Mouse (Mus musculus) gastrocnemius, postnatal 10 days (tissue): Measurements from ENCODE around the gene Myo16. TPM values are rescaled to one million over a fixed set of nuclear protein-coding genes. Genes with fewer than 3 reads are reported as not detected.

ENCODE experiments used
- DNase-seq: peaks from one replicate; pipeline ENCODE4 v3.0.0; 2021; ENCODE audit warnings: mixed read lengths
- long read RNA-seq, 2 experiments: library from polyadenylated mRNA; stranded (forward); transcript quantifications; one replicate each; pipeline ENCODE4 v2.0.0; 2021
- total RNA-seq, 2 experiments: library from RNA; stranded (reverse); gene quantifications; 2 replicates each; pipeline ENCODE4 v1.2.3; 2021

The Myo16 gene
- 1 to 10 TPM; 3.9 to 5.3 TPM for total RNA-seq
- long read RNA-seq, experiment 1, partial matches to known transcripts: 0 of 1 reads
- long read RNA-seq, experiment 1, other reads (novel, unspliced or antisense): 1 of 1 reads
- long read RNA-seq, experiment 2, partial matches to known transcripts: 1 of 2 reads
- long read RNA-seq, experiment 2, other reads (novel, unspliced or antisense): 1 of 2 reads

DNA sequence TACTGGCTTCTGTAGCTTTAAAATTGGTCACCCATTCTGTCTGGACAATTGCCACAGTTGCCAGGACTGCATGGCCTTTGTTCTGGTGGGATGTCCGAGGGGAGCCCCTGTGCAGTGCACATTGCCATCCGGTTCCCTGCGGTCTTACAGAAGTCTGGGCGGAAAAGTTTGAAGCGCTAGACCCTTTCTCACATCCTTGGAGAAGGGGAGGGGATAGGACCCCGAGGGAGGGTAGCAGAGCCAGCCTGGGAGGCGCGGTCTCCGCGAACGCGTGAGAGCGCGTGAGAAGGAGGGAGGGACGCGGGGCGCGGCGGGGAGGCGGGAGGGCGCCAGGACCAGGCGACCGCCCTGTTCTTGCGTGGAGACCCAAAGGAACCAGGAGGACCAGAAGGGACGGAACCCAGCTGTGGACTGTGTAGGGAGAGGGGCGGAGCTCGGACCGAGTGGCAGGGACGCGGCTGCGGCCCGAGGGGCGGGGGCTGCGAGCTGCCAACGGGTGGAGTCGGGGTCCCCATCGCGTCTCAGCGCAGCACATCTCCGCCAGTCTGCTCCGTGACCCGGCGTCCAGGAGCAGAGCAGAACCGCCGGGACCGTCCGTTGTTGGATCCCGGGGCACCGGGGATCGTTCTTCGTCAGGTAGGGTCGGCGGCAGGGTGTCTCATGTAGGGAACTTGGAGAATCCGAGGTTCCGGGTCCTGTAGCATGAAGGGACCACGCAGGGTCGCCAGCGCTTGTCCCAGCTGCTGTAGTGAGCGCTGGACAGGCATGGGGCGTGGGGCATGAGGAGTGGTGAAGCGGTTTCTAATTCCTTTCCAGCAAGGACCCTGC, at the start of gene Myo16:
Myo16 (plus strand) TSS at position 301 of the 828 bp plus-strand sequence.
- DNase-seq: peak; percentile 8

GRCm38 (mm10) chr8:10108516-10109271, 45.0 kb upstream of the Myo16 start:
- no peak for DNase-seq

DNA sequence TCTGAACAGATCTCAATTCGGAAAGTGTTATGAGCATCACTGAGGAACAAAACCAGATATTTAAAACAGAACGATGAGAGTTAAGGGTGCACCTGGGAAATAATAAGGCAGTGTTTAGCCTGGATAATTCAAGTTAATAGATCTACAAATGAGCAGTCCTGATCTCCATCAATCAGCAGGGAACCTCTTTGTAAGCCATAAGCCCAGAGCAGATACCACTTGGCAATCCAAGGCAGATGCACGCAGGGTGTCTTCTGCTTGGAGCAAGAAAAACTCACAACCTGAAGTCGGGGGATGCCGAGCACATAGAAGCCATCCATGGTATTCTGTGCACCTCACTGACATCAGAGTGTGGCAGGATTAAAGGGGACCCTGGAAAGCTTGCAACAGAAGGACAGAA, 31.0 kb upstream of the Myo16 start:
- no peak for DNase-seq

GRCm38 (mm10) chr8:10123412-10123811, 30.3 kb upstream of the Myo16 start:
- DNase-seq: no peak

GRCm38 (mm10) chr8:10125684-10126083, 28.0 kb upstream of the Myo16 start:
- DNase-seq: no peak

GRCm38 (mm10) chr8:10130513-10131414, 22.9 kb upstream of the Myo16 start:
- no peak for DNase-seq

GRCm38 (mm10) chr8:10139536-10139935, 14.2 kb upstream of the Myo16 start:
- no peak for DNase-seq

DNA sequence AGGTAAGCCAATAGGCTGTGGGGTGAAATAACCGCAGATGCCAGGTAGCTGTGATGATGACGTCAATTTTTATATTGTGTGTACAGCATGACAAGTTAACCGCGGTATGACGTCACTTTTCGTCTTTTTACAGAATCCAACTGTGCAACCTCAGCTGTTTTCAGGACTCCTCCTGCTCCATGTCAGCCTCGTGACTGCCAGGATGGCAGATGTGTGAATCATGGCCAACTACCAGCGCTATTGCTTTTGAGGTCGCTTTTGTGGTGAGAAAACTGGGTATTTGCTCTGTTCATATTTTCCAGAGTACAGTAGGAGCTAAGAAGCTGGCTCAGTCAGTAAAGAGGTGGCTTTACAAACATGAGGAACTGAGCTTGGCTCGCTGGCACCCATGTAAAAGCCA, 9.8 kb upstream of the Myo16 start:
- no peak for DNase-seq

DNA sequence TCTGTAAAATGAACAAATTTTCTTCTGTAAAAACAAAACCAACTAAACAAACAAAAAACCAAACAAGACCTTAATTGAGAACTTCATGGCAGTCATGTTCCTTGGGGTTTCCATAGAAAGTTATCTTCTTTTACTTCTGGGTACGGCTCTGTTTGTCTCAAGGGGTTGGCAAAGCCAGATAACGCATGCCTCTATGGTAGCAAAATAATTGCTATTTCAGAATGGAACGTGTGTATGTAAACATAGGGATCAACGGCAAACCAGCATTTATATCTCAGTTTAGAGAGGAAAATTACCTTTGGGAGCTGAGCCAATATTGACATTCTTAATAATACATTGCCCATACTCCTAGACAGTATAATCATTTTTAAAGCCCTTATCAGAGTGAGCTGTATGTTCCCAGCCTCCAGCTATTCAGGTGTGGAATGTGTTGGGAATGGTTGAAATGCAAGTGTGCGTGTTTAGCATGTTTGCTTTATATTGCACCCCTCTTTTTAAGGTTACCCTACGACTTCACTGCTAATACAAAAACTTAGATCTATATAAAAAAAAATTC, 1.9 kb upstream of the Myo16 start:
- no peak for DNase-seq

- DNase-seq: no peak
Measured at GRCm38 (mm10) chr8:10154439-10154745, 681 bp downstream of the Myo16 start.

DNA sequence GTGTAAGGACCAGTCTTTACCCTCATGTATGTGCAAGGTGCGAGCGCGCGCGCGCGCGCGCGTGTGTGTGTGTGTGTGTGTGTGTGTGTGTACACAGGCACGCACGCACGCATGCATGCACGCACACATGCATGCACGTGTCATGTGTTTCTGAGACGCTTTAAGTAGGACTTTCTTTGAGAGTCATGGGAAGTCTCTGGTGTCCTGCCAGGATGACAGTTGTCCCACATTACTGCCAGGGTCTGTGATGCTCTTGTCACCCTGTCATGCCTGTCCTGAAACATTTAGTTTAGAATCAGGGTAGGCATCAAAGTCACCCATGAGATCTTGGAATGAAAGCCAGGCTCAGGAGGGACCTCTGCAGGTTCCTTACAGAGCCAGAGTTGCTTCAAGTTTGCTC, 1.4 kb downstream of the Myo16 start:
- no peak for DNase-seq

GRCm38 (mm10) chr8:10161106-10161505, 7.4 kb downstream of the Myo16 start:
- DNase-seq: no peak

DNA sequence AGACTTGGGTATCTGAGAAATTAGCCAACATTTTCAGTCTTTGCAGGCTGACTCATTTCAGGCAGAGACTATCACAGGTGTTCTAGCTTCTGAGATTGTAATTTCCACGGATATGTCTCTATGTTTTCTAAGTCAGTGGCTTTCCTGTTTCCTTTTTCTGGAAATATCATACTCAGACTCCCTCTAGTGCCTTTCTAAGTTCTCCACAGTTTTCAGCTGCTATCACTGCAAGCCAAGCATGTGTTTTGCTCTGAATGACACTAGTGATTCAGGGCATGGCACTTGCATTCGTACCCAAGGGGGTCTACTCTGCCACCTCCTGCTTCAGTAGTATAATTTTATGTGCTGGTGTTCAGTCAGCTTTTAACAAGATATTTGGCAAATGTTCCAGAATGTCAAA, 11.2 kb downstream of the Myo16 start:
- DNase-seq: no peak

DNA sequence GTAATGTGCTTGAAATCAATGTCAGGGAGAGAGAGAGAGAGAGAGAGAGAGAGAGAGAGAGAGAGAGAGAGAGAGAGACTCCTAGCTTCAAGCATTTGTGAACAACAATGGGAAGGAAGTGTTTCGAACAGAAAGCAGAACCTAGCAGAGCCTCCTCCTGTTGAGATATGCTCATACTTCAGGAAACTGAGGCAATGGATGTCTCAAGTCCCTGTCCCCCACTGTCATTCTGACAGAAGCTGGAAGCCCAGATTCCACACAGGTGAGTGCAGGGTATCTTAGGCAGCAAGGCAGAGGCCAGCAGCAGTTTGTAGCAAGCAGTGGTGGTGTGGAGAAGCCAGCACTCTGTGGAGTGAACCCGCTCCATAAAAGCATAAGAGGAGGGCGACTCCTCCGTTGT, 14.6 kb downstream of the Myo16 start:
- no peak for DNase-seq

DNA sequence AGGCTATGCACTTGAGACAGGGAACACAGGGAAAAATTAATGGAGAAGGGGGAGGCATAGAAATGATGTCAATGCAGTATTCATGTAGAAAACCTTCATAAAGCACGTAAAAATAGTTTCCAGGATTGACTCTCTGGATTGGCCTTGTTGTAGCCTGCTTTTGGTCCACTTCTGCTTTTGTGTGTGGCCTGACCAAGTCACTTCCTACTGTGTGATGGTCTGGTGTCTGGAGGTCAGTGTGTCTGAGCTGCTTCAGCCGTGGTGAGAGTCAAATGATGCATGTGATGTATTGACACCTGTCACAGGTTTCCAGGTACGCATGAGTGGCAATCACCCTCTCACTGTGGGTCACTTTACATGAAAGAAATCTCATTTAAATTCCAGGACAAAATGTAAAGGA, 16.2 kb downstream of the Myo16 start:
- no peak for DNase-seq

- DNase-seq: no peak
Measured at GRCm38 (mm10) chr8:10171321-10171720, 17.6 kb downstream of the Myo16 start.

DNA sequence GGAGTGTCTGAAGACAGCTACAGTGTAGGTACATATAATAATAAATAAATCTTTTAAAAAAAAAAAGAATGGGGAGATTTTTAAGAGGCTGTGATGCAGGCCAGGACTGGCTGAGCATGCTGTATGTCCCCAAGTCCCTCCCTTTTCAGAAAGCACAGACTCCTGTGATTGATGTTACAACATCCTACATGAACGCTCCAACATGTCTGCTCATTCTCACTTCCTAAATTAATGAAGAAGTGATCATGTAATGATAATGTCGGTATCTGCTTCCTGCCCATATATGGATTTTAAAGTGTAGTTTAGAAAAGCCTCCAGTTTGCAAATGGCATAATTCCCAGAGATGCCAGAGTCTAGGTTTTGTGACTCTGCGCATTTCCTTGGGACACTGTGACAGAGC, 18.6 kb downstream of the Myo16 start:
- no peak for DNase-seq

- no peak for DNase-seq
Measured at GRCm38 (mm10) chr8:10173033-10173747, 19.5 kb downstream of the Myo16 start.

GRCm38 (mm10) chr8:10174201-10174840, 20.6 kb downstream of the Myo16 start:
- DNase-seq: no peak

DNA sequence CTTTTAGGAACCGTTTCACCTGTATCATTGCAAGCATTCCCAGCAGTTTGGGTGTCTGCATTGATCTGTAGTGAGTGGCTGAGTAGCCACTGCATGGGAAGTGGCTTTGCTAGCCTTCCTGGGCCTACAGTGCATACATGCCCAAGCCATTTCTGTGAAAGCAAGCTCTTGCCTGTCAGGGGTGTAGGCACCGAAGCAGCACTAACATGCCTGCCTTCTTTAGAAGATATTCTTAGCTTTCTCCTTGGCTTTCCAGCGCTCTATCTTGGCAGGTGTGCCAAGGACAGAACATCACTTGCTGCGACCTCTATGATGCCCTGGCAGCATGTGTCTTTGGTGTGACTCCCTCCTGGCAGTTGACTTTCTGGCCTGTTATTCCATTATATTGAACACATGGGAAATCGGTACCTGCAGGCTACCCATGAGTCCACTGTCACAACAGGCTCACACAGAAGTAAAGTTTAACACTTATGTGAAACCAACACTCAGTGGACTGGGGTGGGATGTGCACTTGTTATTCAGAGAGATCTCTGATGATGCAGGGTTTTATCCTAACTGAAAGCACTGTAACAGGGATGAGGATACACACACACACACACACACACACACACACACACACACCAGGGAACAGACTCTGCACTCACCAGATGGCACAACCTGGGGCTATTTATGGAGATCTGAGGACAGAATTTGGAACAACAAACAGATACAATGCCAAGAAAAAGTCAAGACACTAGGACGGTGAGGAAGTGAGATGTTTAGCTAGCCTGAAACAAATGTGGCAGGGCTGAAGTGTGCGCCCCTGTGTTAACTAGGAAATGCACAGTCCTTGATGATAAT, 21.4 kb downstream of the Myo16 start:
- DNase-seq: no peak
